Mouse (Mus musculus) mature B cell (primary cell): ENCODE data around the gene Ovch2.
"Not testable (repeated sequence)": the region's sequence is repeated elsewhere in the genome, so short reads cannot be mapped to it uniquely, and the experiment has no call there.

ENCODE experiments used
- in situ Hi-C: fragments of 300-500 bp; cut with MboI; formaldehyde crosslinking; loops from 2 replicates; pipeline ENCODE4 v1.14.3; 2019

Ovch2 gene

DNA sequence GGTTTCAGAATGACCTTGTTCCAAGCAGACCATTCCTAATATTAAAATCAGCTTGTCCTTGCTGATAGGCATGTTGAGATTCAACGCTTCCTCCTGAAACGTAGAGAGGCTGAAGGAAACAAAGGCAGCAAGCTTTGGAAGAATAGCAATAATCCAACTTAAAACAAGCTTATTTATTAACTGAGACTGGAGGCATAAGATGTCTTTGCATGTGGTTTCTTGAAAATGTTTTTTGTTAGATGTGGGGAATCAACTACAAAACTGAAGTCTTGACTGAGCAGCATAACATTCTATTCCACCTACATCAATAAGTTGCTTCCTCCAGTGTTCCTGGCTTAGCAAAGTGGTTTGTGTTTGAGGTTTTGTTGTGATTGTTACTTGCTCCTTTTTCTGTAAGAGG lies at the start of gene Ovch2:
Ovch2 (minus strand) TSS at position 101 of the 400 bp plus-strand sequence.
- in situ Hi-C loops = no loop called here

DNA sequence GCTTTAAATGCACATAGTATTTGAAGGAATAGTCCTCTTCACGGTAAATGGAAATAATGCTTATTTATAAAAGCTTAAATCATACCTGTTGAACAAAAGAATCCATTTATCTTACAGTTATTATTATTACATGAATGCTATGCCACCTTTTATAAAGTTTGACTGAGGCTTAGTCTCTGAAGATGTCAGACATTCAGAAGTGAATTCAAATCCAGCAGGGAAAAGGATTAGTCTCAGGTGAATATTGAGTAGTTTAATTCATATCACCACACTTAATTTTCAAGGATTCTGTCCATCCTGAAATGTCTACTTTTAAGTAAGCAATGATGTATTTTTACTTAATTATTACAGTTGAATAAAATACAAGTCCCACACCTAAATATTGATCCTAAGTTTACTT lies 46.4 kb upstream of the Ovch2 start, which contains the start of gene Olfr470:
Olfr470 (minus strand) TSS at position 101 of the 400 bp plus-strand sequence.
- in situ Hi-C loops = not testable (repeated sequence)

DNA sequence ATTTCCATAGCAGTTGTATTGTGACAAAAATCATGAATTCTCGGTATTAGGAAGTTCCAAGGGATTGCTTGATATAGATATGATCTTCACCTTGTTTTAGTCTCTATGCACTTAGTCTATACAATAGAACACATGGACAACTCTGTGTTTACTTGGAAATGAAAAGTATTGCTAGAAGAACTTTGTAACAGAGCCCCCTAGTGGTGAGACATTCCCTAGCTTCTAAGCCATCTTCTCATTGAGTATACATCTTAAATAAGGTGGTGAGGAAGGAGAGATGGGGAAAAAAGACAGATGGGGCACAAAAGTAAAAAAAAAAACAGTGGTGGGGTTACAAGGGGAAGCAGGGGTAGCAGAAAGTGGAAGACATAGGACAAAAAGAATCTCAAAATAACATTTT lies 40.7 kb upstream of the Ovch2 start:
- in situ Hi-C loops = no loop called here

DNA sequence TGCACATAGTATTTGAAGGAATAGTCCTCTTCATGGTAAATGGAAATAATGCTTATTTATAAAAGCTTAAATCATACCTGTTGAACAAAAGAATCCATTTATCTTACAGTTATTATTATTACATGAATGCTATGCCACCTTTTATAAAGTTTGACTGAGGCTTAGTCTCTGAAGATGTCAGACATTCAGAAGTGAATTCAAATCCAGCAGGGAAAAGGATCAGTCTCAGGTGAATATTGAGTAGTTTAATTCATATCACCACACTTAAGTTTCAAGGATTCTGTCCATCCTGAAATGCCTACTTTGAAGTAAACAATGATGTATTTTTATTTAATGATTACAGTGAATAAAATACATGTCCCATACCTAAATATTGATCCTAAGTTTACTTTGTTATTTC lies 24.4 kb upstream of the Ovch2 start, which contains the start of gene Olfr469:
Olfr469 (minus strand) TSS at position 101 of the 400 bp plus-strand sequence.
- in situ Hi-C loops = not testable (repeated sequence)

GRCm38 (mm10) chr7:107823867-107824266 lies 22.9 kb upstream of the Ovch2 start:
- in situ Hi-C loops = not testable (repeated sequence)

GRCm38 (mm10) chr7:107819442-107819841 lies 18.4 kb upstream of the Ovch2 start:
- in situ Hi-C loops = no loop called here

GRCm38 (mm10) chr7:107811963-107812362 lies 11.0 kb upstream of the Ovch2 start, which contains the start of gene Olfr467:
TSS of gene Olfr467 (plus strand) at chr7:107812263.
- in situ Hi-C loops = no loop called here

DNA sequence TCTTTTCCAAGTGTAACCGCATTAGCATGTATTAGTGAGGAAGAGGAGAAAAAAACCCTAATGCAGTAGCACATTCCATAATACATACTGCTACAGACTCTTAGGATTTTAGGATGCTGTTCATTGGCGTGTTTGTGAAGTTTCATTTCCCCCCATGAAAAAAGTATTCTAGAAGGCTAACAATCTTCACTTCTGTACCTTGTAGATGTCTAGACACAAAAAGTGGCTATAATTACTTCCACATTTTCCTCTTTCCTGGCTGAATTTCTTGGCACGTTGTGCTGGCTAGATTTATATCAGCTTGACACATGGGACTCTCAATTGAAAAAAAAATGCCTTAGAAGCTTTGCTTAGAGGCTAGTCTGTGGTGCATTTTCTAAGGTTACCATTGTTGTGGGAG lies 1.1 kb upstream of the Ovch2 start:
- in situ Hi-C loops = no loop called here

DNA sequence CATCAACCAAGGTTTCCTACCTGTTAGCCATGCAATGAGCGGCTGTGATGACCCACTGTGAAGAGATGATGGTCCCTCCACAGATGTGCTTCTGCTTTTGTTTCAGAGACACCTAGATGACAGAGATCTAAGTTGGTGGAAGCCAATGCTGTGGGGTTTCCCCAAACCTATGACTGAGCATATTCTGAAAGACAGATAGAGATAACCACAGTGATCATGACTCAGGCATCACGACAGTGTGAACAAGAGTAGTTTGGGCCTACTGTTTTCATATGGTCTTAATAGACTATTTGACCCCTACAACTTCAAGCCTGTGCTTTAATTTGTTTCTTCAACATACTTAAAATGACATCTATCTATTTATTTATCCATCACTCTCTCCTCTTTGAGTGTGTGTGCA lies 4.5 kb downstream of the Ovch2 start:
- in situ Hi-C loops = no loop called here

DNA sequence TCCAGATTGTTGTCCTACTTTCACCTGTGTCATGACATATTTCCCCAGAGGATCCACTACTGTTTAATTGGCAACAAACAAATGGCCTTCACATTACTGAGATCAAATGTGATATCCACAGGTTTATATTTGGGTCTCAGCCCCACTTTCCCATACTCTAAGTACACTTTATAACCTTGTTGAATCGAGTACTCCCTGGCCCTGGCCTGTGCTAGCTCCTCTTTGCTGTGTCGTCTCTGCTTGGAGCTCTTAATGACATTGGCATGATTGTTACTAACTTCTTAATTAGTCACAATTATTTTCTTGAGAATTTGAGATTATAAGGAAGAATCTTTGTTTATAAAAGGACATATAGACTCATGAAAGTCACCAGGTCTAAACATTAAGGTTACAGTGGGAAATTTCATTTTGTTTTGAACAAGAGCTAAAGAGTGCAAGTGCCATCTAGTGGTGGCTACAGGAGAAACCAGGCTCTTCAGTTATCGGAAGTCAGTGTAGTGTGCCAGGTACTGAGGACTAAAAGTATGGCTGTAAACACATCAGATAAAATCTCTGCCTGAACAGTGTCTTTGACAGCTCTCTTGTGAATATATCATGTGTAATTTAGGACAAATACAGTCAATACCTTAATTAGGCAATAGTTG lies 12.9 kb downstream of the Ovch2 start:
- in situ Hi-C loops = no loop called here

- in situ Hi-C loops = no loop called here
Measured at GRCm38 (mm10) chr7:107779611-107780010, 21.4 kb downstream of the Ovch2 start.

DNA sequence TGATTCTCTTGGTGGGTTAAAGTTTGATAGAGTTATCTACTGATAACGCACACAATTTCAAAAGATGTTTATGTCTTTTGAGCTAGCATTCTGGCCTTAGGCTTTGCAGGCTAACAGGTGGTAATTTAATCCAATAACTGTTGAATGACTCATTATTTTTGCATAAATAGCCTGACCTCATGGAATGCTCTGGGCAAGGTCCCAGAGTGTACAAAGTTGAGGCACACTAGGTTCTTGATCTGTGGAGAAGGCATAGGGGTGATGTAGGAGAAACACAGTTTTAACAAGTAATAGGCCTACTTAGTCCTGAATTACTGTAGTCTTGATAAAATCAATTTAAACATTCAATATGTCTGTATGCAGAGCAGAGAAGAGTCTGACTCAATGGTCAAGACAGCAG lies 22.8 kb downstream of the Ovch2 start:
- in situ Hi-C loops = no loop called here

DNA sequence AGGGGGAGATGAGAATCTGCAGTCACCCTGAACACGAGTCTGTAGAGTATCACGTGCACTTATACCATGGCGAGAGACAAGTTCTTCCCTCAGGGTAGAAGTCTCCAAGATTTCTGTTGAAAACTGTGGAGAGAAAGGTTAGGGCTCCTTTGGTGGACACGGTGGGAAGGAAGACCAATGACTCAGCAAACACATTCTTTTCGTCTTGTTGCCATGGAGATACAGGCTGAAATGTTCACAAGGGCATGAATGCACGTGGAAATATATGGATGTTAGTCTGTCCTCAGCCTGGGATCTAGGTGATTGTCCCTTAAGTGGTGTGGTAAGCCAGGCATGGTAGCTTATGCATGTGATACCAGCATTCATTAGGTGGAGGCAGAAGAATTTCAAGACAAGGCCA lies 30.2 kb downstream of the Ovch2 start:
- in situ Hi-C loops = no loop called here

- in situ Hi-C loops = no loop called here
Measured at GRCm38 (mm10) chr7:107757308-107758151, 43.5 kb downstream of the Ovch2 start, which contains the start of gene Cyb5r2. TSS of gene Cyb5r2 (minus strand) at chr7:107758032.

GRCm38 (mm10) chr7:107756748-107757147 lies 44.3 kb downstream of the Ovch2 start:
- in situ Hi-C loops = no loop called here

GRCm38 (mm10) chr7:107755905-107756304 lies 45.1 kb downstream of the Ovch2 start:
- in situ Hi-C loops = no loop called here

DNA sequence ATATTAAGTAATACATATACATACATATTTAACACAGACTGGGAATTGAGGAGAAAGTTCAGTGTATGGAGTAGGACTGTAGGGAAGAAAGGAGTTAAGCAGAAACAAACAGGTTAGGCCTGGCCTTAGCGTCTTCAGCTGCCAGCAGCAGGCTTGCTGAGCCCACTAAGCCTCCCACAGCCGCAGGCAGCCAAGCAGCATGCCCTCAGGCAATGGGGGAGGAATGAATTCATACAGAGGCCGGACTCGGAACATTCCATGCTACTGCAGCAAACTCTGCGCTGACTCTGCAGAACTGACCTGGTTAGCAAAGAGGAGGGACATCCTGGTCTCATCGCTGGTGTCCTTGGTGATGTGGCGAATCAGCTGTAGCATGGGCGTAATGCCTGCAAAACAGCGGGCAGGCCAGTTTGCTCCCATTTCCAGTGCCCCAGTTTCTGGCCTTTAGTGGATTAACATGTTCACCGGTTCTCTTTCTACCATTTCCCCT lies 48.9 kb downstream of the Ovch2 start:
- in situ Hi-C loops = no loop called here

- in situ Hi-C loops = no loop called here
Measured at GRCm38 (mm10) chr7:107749721-107750120, 51.3 kb downstream of the Ovch2 start.

DNA sequence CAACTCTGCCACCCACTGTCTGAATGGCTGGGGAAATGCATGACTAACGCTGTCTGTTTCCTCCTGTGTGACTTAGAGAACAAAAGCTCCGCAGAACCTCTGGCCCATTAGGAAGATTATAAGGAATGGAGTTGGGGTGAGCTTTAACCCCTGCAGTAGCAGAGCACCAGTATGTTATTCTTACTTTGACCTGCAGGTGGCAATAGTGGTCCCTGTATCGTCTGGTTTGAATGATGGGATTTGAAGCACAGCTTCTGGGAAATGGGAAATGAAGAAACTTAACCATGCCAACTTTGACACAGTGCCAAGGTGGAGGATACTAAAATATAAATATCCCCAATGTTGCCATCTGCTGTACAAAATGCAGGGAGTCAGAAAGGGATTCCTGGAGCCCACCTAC lies 51.7 kb downstream of the Ovch2 start:
- in situ Hi-C loops = no loop called here

DNA sequence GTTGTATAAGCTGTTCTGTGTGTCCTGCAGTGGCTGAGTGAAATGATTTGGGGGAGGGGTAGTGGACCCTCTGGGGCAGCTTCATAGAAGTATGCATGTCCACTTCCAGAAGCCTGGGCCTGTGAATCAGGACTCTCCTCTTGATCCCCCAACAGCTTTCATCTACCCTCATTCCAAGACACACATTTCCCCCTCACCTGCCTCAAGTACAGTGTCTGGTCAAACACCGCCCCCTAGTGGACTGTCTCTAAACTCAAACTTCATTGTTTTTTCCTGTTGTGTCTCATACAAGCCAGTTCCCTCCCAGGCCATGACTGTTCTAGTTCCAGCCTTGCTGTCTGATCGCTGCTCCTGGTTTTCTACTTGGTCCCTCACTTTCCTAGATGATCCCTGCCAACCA lies 53.1 kb downstream of the Ovch2 start:
- in situ Hi-C loops = no loop called here

DNA sequence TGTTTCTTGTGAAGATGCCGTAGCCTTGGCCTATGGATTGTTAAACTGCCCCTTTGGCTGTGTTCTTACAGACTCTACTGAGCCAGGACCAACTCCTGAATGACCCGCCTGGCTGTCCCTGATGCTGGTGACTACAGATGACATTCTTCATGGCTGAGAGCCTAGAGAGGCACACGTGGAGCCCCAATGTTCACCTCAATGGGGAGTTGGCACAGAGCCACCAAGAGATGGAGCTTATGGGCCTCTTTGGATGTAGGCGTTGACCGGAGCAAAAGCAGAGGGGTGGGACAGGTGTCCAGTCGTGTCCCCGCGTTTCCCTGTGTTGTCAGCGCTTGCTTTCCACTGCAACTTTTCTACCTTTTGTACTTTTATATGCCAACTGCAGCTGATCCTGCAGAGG lies 53.5 kb downstream of the Ovch2 start:
- in situ Hi-C loops = no loop called here

DNA sequence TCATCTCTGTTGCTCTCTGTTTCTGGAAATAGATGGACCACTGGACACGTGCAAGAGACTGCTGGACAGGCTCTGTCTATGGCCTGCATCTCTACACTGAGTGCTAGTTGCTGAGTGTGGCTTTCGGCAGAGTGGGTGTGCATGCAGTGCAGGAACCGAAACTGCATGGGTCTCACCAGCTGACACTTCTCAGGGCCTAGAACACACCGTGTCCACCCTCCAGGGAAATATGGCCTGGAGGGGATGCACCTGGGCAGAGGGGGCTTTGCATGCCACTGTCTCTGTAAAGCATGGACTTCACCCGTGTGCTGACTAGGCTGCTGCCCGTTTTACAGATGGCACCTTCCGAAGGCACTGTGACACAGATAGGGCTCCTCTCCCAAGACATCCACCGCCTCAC lies 55.0 kb downstream of the Ovch2 start:
- in situ Hi-C loops = no loop called here

GRCm38 (mm10) chr7:107745111-107745510 lies 55.9 kb downstream of the Ovch2 start:
- in situ Hi-C loops = no loop called here
